Mouse (Mus musculus) hindbrain, embryonic 14.5 days (tissue): ENCODE data around the gene Olfr215. TPM values are rescaled to one million over a fixed set of nuclear protein-coding genes. Genes with fewer than 3 reads are reported as not detected.
"Not testable (repeated sequence)": the region's sequence is repeated elsewhere in the genome, so short reads cannot be mapped to it uniquely, and the experiment has no call there.

ENCODE experiments used
- ATAC-seq: fragments of 200-750 bp; cut with Nextera tagmentation; 2 replicates; pipeline ENCODE4 v1.8.0; 2017; ENCODE audit warnings: moderate number of reproducible peaks, mild to moderate bottlenecking, moderate TSS enrichment, moderate library complexity; ENCODE audit not compliant: low FRiP score
- DNase-seq: peaks from one replicate; pipeline ENCODE4 v3.0.0-alpha.2; 2015; ENCODE audit warnings: low spot score
- H3K27ac ChIP-seq: fragments of 300-500 bp; sonication (generic); 2 replicates; pipeline ENCODE4 v1.5.1; 2014; ENCODE audit warnings: mild to moderate bottlenecking, moderate library complexity
- H3K27me3 ChIP-seq: fragments of 300-500 bp; sonication (generic); 2 replicates; pipeline ENCODE4 v1.6.1; 2014; ENCODE audit warnings: mild to moderate bottlenecking, low read length, mixed read lengths; ENCODE audit not compliant: control insufficient read depth, insufficient read depth
- H3K36me3 ChIP-seq: fragments of 300-500 bp; sonication (generic); replicated peaks from 2 replicates; pipeline ENCODE4 v1.6.1; 2014; ENCODE audit not compliant: control insufficient read depth, insufficient read depth
- H3K4me1 ChIP-seq: fragments of 300-500 bp; sonication (generic); replicated peaks from 2 replicates; pipeline ENCODE4 v1.6.1; 2014; ENCODE audit warnings: antibody characterized with exemption, low read length, mixed read lengths; ENCODE audit not compliant: control insufficient read depth, insufficient read depth
- H3K4me2 ChIP-seq: fragments of 300-500 bp; sonication (generic); replicated peaks from 2 replicates; pipeline ENCODE4 v1.6.1; 2014; ENCODE audit warnings: mild to moderate bottlenecking, moderate library complexity
- H3K4me3 ChIP-seq: fragments of 300-500 bp; sonication (generic); replicated peaks from 2 replicates; pipeline ENCODE4 v1.5.1; 2014; ENCODE audit warnings: mild to moderate bottlenecking, low read length
- H3K9ac ChIP-seq: fragments of 300-500 bp; sonication (generic); 2 replicates; pipeline ENCODE4 v1.6.1; 2014
- H3K9me3 ChIP-seq: fragments of 300-500 bp; sonication (generic); 2 replicates; pipeline ENCODE4 v1.6.1; 2016; ENCODE audit warnings: low read length; ENCODE audit not compliant: control insufficient read depth
- WGBS: fragments of 180-500 bp; shearing (Covaris S2); extraction: QIAGEN DNeasy Blood & Tissue Kit; methylation state at CpG from one replicate; pipeline ENCODE4 v1.1.7; 2014; 5-methylcytosine and 5-hydroxymethylcytosine counted together
- polyA plus RNA-seq: library from polyadenylated mRNA; unstranded; fragments of >200 nt; fragmentation: Nextera tagmentation; extraction: Ambion mirVana; gene quantifications from 2 replicates; pipeline ENCODE4 v1.2.1, GENCODE M21; 2014

Gene Olfr215
- polyA plus RNA-seq, result not detected in 2 replicates

DNA sequence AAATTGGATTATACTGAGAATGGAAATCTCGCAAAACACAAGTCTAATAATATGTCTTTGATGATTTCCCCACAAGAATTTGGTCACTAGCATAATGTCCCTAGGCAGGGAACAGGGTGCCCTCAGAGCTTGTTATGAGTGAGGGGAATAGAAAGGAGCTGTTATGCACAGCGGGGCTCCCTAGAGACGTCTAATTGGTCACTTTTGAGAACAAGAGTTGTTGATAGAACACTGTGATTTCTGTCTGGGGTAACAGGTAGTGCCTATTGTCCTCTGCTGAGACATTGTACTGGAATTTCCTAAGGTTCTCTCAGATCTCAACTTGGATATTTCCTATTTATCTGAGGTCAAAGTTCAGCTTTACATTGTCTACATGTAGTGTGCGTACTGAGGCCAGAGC lies at the start of gene Olfr215:
Gene Olfr215, minus strand, starts transcription at position 101 of the 400 bp plus-strand sequence.
- no peak for ATAC-seq
- no peak for DNase-seq
- Histone ChIP-seq H3K36me3 (no peaks in the 10 kb centered on the region), H3K27ac (no peak within 1 kb of the TSS), H3K4me3 (no peak within 1 kb of the TSS), H3K4me2 (no peak within 1 kb of the TSS), H3K27me3 (no peaks in the 10 kb centered on the region), H3K9ac (no peak within 1 kb of the TSS), H3K4me1 (no peaks in the 10 kb centered on the region), H3K9me3 (no peaks in the 10 kb centered on the region)
- 63% methylated on average over 4 of the region's 4 CpGs for WGBS

DNA sequence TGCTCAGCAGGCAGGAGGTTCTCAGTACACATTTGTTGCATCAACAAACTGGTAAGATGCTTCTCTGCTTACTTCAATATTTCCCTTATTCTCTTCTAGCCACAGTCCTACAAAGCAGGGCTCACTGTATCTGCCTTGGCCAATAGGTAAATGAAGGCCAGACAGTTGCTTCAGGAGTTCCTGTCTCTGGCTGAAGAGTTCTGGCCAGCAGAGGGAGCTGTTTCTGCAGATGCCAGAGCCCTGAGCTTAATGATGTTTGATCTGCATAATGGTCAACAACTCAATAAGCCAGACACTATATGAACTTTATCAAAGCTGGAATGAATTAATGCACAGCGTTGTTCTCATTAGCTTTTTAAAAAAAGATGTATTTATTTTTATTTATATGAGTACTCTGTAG lies 48.1 kb upstream of the Olfr215 start:
- peak; percentile 75 for DNase-seq
- H3K27ac ChIP-seq, result no peak overlapping the region
- H3K9ac ChIP-seq, result no peak overlapping the region
- no peak overlapping the region for H3K4me3 ChIP-seq
- no peaks in the 10 kb centered on the region for H3K27me3 ChIP-seq
- no peaks in the 10 kb centered on the region; the same call in 1 of the 2 replicates for H3K36me3 ChIP-seq
- no peak overlapping the region for H3K4me2 ChIP-seq
- peaks cover 16% of the 10 kb centered on the region for H3K4me1 ChIP-seq
- 44% methylated on average over 1 of the region's 1 CpGs for WGBS
- H3K9me3 ChIP-seq, result no peaks in the 10 kb centered on the region
- no peak for ATAC-seq

DNA sequence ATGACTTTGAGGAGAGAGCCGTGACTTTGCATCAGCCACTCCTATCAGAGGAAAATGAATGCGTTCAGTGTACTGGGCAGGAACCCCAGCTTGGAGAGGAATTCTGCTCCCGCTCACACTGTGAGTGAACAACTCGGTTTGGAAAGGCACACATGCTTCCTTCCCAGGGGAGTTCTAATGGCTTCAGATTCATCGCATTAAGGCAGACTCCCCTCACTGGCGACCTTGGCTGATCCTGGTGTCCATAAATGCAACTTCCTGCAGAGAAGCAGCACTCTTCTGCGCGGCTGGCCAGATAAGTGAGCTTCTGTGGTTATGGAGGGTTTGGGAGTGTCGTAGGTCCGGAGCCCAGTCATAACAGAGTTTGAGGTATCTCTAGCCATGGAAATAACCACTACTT lies 45.8 kb upstream of the Olfr215 start:
- peak overlapping the region; percentile 94 for H3K27ac ChIP-seq
- H3K9me3 ChIP-seq, result no peaks in the 10 kb centered on the region
- H3K4me3 ChIP-seq, result no peak overlapping the region
- WGBS, result 76% methylated on average over 10 of the region's 10 CpGs
- H3K4me2 ChIP-seq, result 0 out of 2 replicates have a peak overlapping the region, but pooled peaks have one; percentile 78
- no peak for ATAC-seq
- H3K9ac ChIP-seq, result peak overlapping the region; percentile 99; the same call in 1 of the 2 replicates
- DNase-seq, result no peak
- H3K4me1 ChIP-seq, result peaks cover 18% of the 10 kb centered on the region
- H3K27me3 ChIP-seq, result no peaks in the 10 kb centered on the region
- peaks cover 20% of the 10 kb centered on the region for H3K36me3 ChIP-seq

DNA sequence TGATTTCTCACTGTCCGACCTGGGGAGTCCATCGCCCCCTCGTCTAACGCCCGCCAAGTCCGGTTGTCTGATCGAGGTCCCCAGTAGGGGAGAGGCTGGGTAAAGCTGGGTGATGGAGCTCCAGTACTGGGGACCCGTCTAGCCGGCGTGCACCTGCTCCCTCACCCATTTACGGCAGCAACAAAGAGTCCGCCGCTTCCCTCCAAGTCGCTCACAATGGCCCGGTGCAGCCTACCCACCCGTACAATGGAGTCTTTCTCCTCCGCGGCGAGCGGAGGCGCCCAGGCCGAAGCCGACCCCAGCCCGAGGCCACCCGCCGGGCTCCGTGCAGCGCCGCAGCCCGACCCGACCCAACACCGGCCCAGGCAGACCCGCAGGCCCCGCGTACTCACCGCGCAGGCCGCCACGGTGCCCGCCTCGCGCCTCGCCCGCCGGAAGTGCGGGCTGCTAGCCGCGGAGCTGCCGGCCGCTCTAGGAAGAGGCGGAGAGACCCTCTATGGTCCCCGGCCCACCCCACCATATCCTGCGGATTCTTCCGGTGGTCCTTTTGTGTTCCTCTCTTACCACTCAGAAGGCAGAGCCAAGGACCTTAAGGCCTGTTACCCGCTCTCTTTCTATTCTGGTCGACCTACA lies 44.7 kb upstream of the Olfr215 start, which contains the start of gene Zfp422:
Gene Zfp422, minus strand, starts transcription at position 461 of the 633 bp plus-strand sequence.
- peak; percentile 97 for ATAC-seq
- Histone ChIP-seq H3K9ac (peak within 1 kb of the TSS; percentile 99), H3K4me2 (peak within 1 kb of the TSS; percentile 78), H3K27me3 (no peaks in the 10 kb centered on the region), H3K4me3 (peak within 1 kb of the TSS; percentile 88), H3K36me3 (peaks cover 31% of the 10 kb centered on the region), H3K27ac (peak within 1 kb of the TSS; percentile 94), H3K9me3 (no peaks in the 10 kb centered on the region), H3K4me1 (peaks cover 18% of the 10 kb centered on the region)
- WGBS, result under 1% methylated on average over 56 of the region's 56 CpGs
- peak; percentile 86 for DNase-seq

DNA sequence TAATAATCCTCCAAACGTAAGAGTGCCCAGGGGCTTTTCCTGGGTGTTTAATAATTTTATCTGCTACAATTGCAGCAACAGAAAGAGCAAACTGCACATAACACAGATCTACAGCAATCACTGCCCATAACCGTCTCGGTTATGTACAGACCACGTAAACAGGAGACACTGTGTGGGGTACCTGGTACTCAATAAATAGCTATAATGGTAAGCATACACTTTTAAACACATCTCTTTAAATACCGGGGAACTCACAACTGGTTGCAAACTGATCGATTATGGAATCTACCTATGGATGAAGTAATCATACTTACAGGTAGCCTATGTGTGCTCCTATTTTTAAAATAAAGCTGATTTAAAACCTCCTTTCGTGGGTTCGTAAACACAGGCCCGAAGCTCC lies 44.1 kb upstream of the Olfr215 start:
- no peak for DNase-seq
- ATAC-seq, result no peak
- peak overlapping the region; percentile 94 for H3K27ac ChIP-seq
- no peaks in the 10 kb centered on the region for H3K27me3 ChIP-seq
- H3K4me1 ChIP-seq, result peaks cover 18% of the 10 kb centered on the region
- peak overlapping the region; percentile 78 for H3K4me2 ChIP-seq
- H3K4me3 ChIP-seq, result peak overlapping the region; percentile 88
- WGBS, result 12% methylated on average over 9 of the region's 9 CpGs
- no peaks in the 10 kb centered on the region for H3K9me3 ChIP-seq
- H3K9ac ChIP-seq, result peak overlapping the region; percentile 99
- peaks cover 32% of the 10 kb centered on the region for H3K36me3 ChIP-seq

- H3K4me1 ChIP-seq, result peaks cover 18% of the 10 kb centered on the region
- not testable (repeated sequence) for H3K27me3 ChIP-seq, H3K27ac ChIP-seq, H3K4me3 ChIP-seq, H3K9me3 ChIP-seq, DNase-seq, H3K4me2 ChIP-seq, ATAC-seq, H3K9ac ChIP-seq
- WGBS, result 98% methylated on average over 8 of the region's 9 CpGs
- peaks cover 32% of the 10 kb centered on the region for H3K36me3 ChIP-seq
Measured at GRCm38 (mm10) chr6:116626417-116626816, 42.4 kb upstream of the Olfr215 start.

DNA sequence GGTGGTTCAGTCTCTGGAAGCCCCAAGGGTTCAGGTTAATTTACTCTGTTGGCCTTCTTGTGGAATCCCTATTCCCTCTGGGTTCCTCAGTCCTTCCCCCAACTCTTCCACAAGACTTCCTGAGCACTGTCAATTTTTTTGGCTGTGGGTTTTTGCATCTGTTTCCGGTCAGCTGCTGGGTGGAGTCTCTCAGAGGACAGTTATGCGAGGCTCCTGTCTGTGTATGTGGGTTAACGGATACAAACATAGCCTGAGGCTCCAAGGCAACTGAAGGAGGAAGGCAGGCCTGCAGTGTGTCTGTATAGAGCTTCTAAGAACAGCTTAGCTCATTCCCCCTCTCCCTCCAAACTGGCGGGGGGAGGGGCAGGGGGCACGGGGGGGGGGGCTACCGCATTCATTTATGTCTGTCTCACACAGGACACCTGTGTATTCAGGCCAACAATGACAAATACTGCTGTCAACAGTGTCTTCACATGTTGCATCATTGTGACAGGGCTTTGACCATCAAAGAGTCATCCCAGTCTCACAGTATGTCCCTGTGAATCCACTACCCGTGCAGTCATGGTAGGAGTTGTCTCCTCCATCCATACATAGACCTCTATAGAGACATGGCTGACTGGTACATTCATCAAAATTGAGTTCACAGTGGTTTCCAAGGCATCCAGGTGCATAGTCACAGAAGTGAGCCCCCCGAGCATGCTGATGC lies 37.5 kb upstream of the Olfr215 start:
- no peak overlapping the region for H3K9ac ChIP-seq
- DNase-seq (no peak), ATAC-seq (no peak)
- no peak overlapping the region for H3K4me3 ChIP-seq
- no peaks in the 10 kb centered on the region for H3K9me3 ChIP-seq
- H3K4me2 ChIP-seq, result no peak overlapping the region
- no peaks in the 10 kb centered on the region; the same call in 1 of the 2 replicates for H3K4me1 ChIP-seq
- WGBS, result 73% methylated on average over 8 of the region's 8 CpGs
- no peak overlapping the region for H3K27ac ChIP-seq
- peaks cover 28% of the 10 kb centered on the region for H3K36me3 ChIP-seq
- H3K27me3 ChIP-seq, result no peaks in the 10 kb centered on the region

GRCm38 (mm10) chr6:116618073-116618472 lies 34.1 kb upstream of the Olfr215 start:
- H3K27ac ChIP-seq, result no peak overlapping the region
- DNase-seq, result no peak
- no peak for ATAC-seq

GRCm38 (mm10) chr6:116615719-116616118 lies 31.7 kb upstream of the Olfr215 start:
- no peak for ATAC-seq
- no peaks in the 10 kb centered on the region for H3K4me1 ChIP-seq
- H3K9me3 ChIP-seq, result no peaks in the 10 kb centered on the region
- no peak overlapping the region for H3K4me3 ChIP-seq
- no peaks in the 10 kb centered on the region for H3K27me3 ChIP-seq
- no peak for DNase-seq
- no peak overlapping the region for H3K4me2 ChIP-seq
- H3K36me3 ChIP-seq, result no peaks in the 10 kb centered on the region
- 84% methylated on average over 2 of the region's 2 CpGs for WGBS
- H3K9ac ChIP-seq, result no peak overlapping the region
- H3K27ac ChIP-seq, result no peak overlapping the region

More at GRCm38 (mm10) chr6:116618073-116618472, 34.1 kb upstream of the Olfr215 start:
- Histone ChIP-seq H3K4me3 (no peak overlapping the region), H3K9ac (no peak overlapping the region), H3K4me1 (no peaks in the 10 kb centered on the region), H3K27me3 (no peaks in the 10 kb centered on the region), H3K9me3 (no peaks in the 10 kb centered on the region), H3K4me2 (no peak overlapping the region), H3K36me3 (no peaks in the 10 kb centered on the region)
